Mouse (Mus musculus) erythroblast, embryonic 14.5 days (primary cell): ENCODE measurements around the gene Nfic.

ENCODE experiments used
- GATA1 ChIP-seq: IDR thresholded peaks from 2 replicates; pipeline ENCODE4 v1.6.1; 2012; ENCODE audit warnings: low read length, inconsistent platforms, mixed read lengths
- TAL1 ChIP-seq: IDR thresholded peaks from 3 replicates; pipeline ENCODE4 v1.6.1; 2012; ENCODE audit warnings: low read length, inconsistent platforms, mixed read lengths

- TF ChIP-seq TAL1 (no peak), GATA1 (no peak)
These were observed 59.6 kb downstream of the Nfic start for GRCm38 (mm10) chr10:81395865-81396264.
